Mouse (Mus musculus) monocyte, adult 59 days (primary cell): ENCODE measurements around the gene Chst1. TPM values are rescaled to one million over a fixed set of nuclear protein-coding genes. Genes with fewer than 3 reads are reported as not detected.

Experiments used
- total RNA-seq, 2 experiments: library from RNA; stranded (reverse); gene quantifications; one replicate each; pipeline ENCODE4 v1.2.4; 2023

Gene Chst1
- total RNA-seq = 1 to 10 TPM; 1.8 to 2.8 TPM

GRCm38 (mm10) chr2:92599487-92600347 lies at the start of gene Chst1:
Chst1 (plus strand) TSS chr2:92599707.

Other genes starting within 250 kb of the Chst1 start
- gene Pex16, start 225.0 kb upstream of the Chst1 start, total RNA-seq = 10 to 100 TPM; 28.5 to 28.6 TPM
- not detected for gene Large2, start 224.8 kb upstream of the Chst1 start, total RNA-seq
- 1 to 10 TPM; 3.4 to 3.6 TPM for gene 1700029I15Rik, start 217.2 kb upstream of the Chst1 start, total RNA-seq
- 1 to 10 TPM; 2.0 to 3.0 TPM for gene Mapk8ip1, start 198.4 kb upstream of the Chst1 start, total RNA-seq
- gene Cry2, start 165.7 kb upstream of the Chst1 start, total RNA-seq = 10 to 100 TPM; 17.8 to 24.6 TPM
- gene Slc35c1, start 139.2 kb upstream of the Chst1 start, total RNA-seq = 10 to 100 TPM; 40.9 to 47.2 TPM